Mouse (Mus musculus) CH12.LX (cell line): ENCODE results near the gene Nfx1.

Experiments used
- BHLHE40 ChIP-seq: IDR thresholded peaks from 2 replicates; pipeline ENCODE4 v1.6.1; 2011; ENCODE audit warnings: mild to moderate bottlenecking, low read depth, low read length, improper control_type of control experiment
- CTCF ChIP-seq, 2 experiments: IDR thresholded peaks in 1 of 2; conservative IDR thresholded peaks in 1 of 2; 2 replicates each; pipeline ENCODE4 v1.5.1; 2011 to 2012; ENCODE audit warnings: low read depth in 2 of 2, low read length in 2 of 2, improper control_type of control experiment in 1 of 2, inconsistent platforms in 1 of 2, mild to moderate bottlenecking in 1 of 2, moderate library complexity in 1 of 2
- EP300 ChIP-seq: IDR thresholded peaks from 2 replicates; pipeline ENCODE4 v1.6.1; 2011; ENCODE audit warnings: low read length, improper control_type of control experiment
- MEF2A ChIP-seq: IDR thresholded peaks from 2 replicates; pipeline ENCODE4 v1.6.1; 2014; ENCODE audit warnings: low read depth, mild to moderate bottlenecking, inconsistent platforms, low read length, improper control_type of control experiment, borderline replicate concordance
- POLR2A ChIP-seq: IDR thresholded peaks from 2 replicates; pipeline ENCODE4 v1.6.1; 2011; ENCODE audit warnings: low read depth, mild to moderate bottlenecking, improper control_type of control experiment, low read length
- POLR2AphosphoS2 ChIP-seq: IDR thresholded peaks from 2 replicates; pipeline ENCODE4 v1.6.1; 2011; ENCODE audit warnings: low read depth, low read length, improper control_type of control experiment
- SMC3 ChIP-seq: IDR thresholded peaks from 2 replicates; pipeline ENCODE4 v1.6.1; 2011; ENCODE audit warnings: low read depth, low read length, improper control_type of control experiment
- ZC3H11A ChIP-seq: IDR thresholded peaks from 2 replicates; pipeline ENCODE4 v1.6.1; 2012; ENCODE audit warnings: low read depth, mild to moderate bottlenecking, inconsistent platforms, low read length, improper control_type of control experiment

DNA sequence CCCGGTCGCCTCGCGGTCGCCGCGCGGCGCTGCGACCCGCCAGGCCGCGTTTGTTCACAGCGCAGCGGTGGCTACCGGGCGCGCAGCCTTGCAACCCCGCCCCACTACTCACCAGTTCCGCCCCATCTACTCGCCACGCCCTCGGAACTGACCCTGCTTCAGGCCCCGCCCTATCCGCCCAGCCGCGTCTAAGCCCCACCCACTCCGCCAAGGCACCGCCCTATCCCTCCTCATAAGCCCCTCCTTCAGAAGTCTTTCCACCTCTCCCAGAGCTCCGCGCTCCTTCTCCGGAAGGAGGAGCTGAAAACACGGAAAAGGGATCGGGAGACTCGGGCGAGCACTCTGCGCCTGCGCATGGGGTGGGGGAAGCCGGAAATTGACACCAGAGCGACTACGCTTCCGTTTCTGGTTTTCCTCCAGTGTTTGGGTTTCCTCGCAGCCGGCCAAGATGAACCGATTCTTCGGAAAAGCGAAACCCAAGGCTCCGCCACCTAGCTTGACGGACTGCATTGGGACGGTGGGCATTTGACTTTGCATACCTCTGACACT is 22.5 kb upstream of the Nfx1 start, which contains the start of the genes Bag1 and Chmp5:
- no peak for TF ChIP-seq BHLHE40
- no peak for TF ChIP-seq SMC3
- peak; percentile 74; the same call in 1 of the 2 replicates for TF ChIP-seq MEF2A
- TF ChIP-seq POLR2A = peak; percentile 84
- no peak for TF ChIP-seq POLR2AphosphoS2
- no peak for TF ChIP-seq ZC3H11A
- TF ChIP-seq EP300 = no peak
- TF ChIP-seq CTCF (conservative IDR thresholded peaks at IDR 0.05 in 1 of 2, IDR thresholded peaks at IDR 0.05 in 1 of 2; ENCODE audit: low read depth in 2 of 2, low read length in 2 of 2) = no peak
